Mouse (Mus musculus): ENCODE data around the gene Baz2b. TPM values are rescaled to one million over a fixed set of nuclear protein-coding genes. Genes with fewer than 3 reads are reported as not detected.

Gene Baz2b
- 10 to 100 TPM; 29.5 to 35.1 TPM for total RNA-seq (2021)
- long read RNA-seq, experiment 1, transcript Baz2b-208 (2 exons, 509 nt): major isoform, 9 of 21 reads
- long read RNA-seq, experiment 1, partial matches to known transcripts: 1 of 21 reads
- long read RNA-seq, experiment 1, other reads (novel, unspliced or antisense): 10 of 21 reads
- long read RNA-seq, experiment 2, partial matches to known transcripts: 3 of 12 reads
- long read RNA-seq, experiment 2, other reads (novel, unspliced or antisense): 4 of 12 reads

GRCm38 (mm10) chr2:60209703-60210651 lies at the start of gene Baz2b, which contains the start of gene March7:
TSS of gene Baz2b (minus strand) at chr2:60209839.
TSS of gene March7 (plus strand) at chr2:60209887.
- DNase-seq (ENCODE audit: low spot score): peak; percentile 83

GRCm38 (mm10) chr2:60259186-60259585 lies 49.5 kb upstream of the Baz2b start:
- no peak for DNase-seq (ENCODE audit: low spot score)

GRCm38 (mm10) chr2:60256751-60257150 lies 47.1 kb upstream of the Baz2b start:
- DNase-seq (ENCODE audit: low spot score): no peak

- no peak for DNase-seq (ENCODE audit: low spot score)
Observed at GRCm38 (mm10) chr2:60253506-60253905, 43.9 kb upstream of the Baz2b start.

- DNase-seq (ENCODE audit: low spot score): no peak
Observed at GRCm38 (mm10) chr2:60252782-60253181, 43.1 kb upstream of the Baz2b start.

GRCm38 (mm10) chr2:60234506-60234905 lies 24.9 kb upstream of the Baz2b start:
- no peak for DNase-seq (ENCODE audit: low spot score)

GRCm38 (mm10) chr2:60233147-60233546 lies 23.5 kb upstream of the Baz2b start:
- DNase-seq (ENCODE audit: low spot score): no peak

- no peak for DNase-seq (ENCODE audit: low spot score)
Observed at GRCm38 (mm10) chr2:60230361-60230760, 20.7 kb upstream of the Baz2b start.

GRCm38 (mm10) chr2:60228470-60228869 lies 18.8 kb upstream of the Baz2b start:
- DNase-seq (ENCODE audit: low spot score): no peak

GRCm38 (mm10) chr2:60223489-60223888 lies 13.8 kb upstream of the Baz2b start:
- DNase-seq (ENCODE audit: low spot score): no peak

- DNase-seq (ENCODE audit: low spot score): no peak
Observed at GRCm38 (mm10) chr2:60221954-60222353, 12.3 kb upstream of the Baz2b start.

GRCm38 (mm10) chr2:60221236-60221635 lies 11.6 kb upstream of the Baz2b start:
- DNase-seq (ENCODE audit: low spot score): peak; percentile 36

- no peak for DNase-seq (ENCODE audit: low spot score)
Observed at GRCm38 (mm10) chr2:60217620-60218019, 8.0 kb upstream of the Baz2b start.

GRCm38 (mm10) chr2:60216547-60217153 lies 7.0 kb upstream of the Baz2b start:
- no peak for DNase-seq (ENCODE audit: low spot score)

- DNase-seq (ENCODE audit: low spot score): no peak
Observed at GRCm38 (mm10) chr2:60214683-60215082, 5.0 kb upstream of the Baz2b start.

- no peak for DNase-seq (ENCODE audit: low spot score)
Observed at GRCm38 (mm10) chr2:60212488-60212887, 2.8 kb upstream of the Baz2b start.

- no peak for DNase-seq (ENCODE audit: low spot score)
Observed at GRCm38 (mm10) chr2:60210821-60211220, 1.2 kb upstream of the Baz2b start.

GRCm38 (mm10) chr2:60209122-60209611 lies 472 bp downstream of the Baz2b start:
- peak; percentile 43 for DNase-seq (ENCODE audit: low spot score)

- no peak for DNase-seq (ENCODE audit: low spot score)
Observed at GRCm38 (mm10) chr2:60205795-60206194, 3.8 kb downstream of the Baz2b start.

GRCm38 (mm10) chr2:60204162-60204561 lies 5.5 kb downstream of the Baz2b start:
- no peak for DNase-seq (ENCODE audit: low spot score)

- no peak for DNase-seq (ENCODE audit: low spot score)
Observed at GRCm38 (mm10) chr2:60203733-60204132, 5.9 kb downstream of the Baz2b start.

Data from gastrocnemius, adult 18-20 months (tissue).